Mouse (Mus musculus) granulocyte monocyte progenitor cell, adult 5-6 weeks (primary cell): ENCODE measurements around the gene Spopl. TPM values are rescaled to one million over a fixed set of nuclear protein-coding genes. Genes with fewer than 3 reads are reported as not detected.
"Not testable (repeated sequence)": the region's sequence is repeated elsewhere in the genome, so short reads cannot be mapped to it uniquely, and the experiment has no call there.

Source experiments
- ATAC-seq: replicated peaks from 2 replicates; pipeline ENCODE4 v1.8.0; 2016; ENCODE audit warnings: mild to moderate bottlenecking, moderate TSS enrichment, inconsistent platforms; ENCODE audit not compliant: poor library complexity, severe bottlenecking
- total RNA-seq, 2 experiments: library from RNA; stranded (forward) in 1 of 2; stranded (reverse) in 1 of 2; fragments of 200-712, 200-1000 nt in 1 of 2; fragments of >200 nt in 1 of 2; fragmentation: Nextera tagmentation in 1 of 2; gene quantifications; 2 replicates each; pipeline ENCODE4 v1.2.3; 2014 to 2017

The Spopl gene
- total RNA-seq (2014; fragmentation: Nextera tagmentation) (16.0 and 36.0 TPM in 2 replicates), total RNA-seq (2017) (11.0 and 21.9 TPM in 2 replicates)

DNA sequence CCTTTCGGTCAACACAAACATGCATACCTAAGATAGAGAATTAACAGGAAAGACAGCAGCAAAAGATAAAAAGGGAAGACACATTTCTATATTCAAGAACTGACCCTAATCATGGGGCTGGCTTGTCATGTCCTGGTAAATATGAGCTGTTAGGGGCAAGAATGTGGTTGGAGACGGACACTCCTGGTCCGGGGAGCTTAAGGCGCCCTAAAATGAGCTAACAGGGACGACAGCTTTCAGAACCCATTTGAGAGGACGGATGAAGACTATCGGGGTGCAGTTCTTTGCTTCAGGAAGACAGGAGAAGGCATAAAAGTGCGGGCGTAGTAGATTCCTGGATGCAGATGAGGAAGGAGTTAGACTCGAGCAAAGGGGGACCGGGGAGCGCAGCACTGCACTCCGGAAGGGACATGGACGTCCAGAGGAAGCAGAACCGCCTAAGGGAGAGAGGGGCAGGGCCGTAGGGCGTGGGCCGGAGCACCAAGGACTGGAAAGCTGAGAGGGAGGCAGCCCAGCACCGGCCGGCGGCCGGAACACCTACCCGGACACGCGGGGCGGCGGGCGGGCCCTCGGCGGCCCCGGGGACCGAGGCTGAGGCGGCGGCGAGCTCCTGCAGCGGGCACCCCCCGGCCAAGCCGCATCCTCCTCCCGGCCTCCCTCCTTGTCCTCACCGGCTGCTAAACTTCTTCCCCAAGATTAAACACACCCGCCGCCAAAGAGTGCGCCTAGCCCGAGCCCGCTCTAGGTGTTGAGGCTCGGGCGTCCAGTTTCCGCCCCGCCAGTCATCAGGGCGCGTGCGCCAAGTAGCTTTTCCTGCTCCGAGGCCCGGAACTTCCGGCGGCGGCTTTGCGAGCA lies at the start of gene Spopl:
Gene Spopl (minus strand): TSS at position 805 of the 855 bp plus-strand sequence.
- peak; percentile 94 for ATAC-seq

DNA sequence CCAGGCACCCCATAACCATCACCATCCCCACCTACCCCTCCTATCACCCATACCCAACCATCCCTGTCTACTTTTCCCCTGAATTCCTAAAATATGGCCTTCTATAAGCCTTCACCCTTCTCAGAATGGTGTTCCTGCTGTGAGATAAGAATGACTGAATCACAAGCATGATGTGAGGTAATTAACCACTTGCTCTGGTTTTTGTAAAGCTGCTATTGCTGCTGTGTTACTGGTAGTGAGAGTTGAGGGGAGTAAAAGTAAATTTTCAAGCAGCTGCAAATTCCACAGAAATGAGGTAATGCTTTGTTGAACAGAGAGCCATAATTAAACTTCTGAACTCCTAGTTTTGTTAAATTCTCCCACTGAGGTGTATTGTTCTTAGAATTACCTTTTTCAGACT lies 48.2 kb upstream of the Spopl start:
- no peak for ATAC-seq

DNA sequence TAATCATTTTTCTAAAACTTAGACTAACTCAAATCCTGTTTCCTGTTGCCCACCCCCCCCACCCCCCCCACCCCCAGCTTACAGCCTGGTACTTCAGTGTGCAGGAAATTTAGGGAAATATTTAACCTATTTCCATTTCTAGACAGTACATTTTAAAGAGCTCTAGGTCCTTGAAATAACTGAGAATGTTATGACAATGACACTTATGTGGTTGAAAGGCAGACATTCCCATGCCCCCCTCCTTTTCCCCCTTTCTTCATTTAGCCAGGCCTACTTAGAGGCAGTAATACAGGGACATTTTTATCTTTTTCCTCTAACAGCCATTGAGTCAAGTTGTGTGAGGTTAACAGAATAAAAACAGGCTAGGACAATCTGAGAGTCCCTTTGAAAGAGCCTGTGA lies 46.1 kb upstream of the Spopl start:
- ATAC-seq, result no peak

DNA sequence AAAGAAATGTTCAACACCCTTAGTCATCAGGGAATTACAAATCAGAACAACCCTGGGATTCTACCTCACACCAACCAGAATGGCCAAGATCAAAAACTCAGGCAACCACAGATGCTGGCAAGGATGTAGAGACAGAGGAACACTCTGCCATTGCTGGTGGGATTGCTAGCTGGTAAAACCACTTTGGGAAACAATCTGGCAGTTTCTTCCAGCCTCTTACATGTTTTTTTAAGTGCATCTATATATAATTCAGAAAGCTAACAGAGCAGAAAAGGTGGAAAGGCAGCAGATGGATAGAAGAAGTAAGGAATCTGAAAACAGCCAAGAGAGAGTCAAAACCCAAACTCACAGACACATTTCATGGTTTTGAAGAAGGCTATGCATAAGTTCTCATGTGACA lies 33.5 kb upstream of the Spopl start:
- ATAC-seq, result no peak

DNA sequence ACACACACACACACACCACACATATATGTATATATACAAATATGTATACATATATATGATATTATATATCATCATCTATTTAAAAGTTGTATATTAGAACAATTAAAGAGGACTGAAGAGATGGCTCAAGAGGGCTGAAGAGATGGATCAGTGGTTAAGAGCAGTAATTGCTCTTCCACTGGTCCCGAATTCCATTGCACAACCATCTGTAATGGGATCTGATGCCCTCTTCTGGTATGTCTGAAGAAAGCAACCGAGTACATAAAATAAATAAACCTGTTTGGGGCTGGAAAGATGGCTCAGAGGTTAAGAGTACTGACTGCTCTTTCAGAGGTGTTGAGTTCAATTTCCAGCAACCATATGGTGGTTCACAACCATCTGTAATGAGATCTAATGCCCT lies 16.9 kb upstream of the Spopl start:
- ATAC-seq, result 0 out of 2 replicates have a peak, but pooled peaks have one; percentile 33

DNA sequence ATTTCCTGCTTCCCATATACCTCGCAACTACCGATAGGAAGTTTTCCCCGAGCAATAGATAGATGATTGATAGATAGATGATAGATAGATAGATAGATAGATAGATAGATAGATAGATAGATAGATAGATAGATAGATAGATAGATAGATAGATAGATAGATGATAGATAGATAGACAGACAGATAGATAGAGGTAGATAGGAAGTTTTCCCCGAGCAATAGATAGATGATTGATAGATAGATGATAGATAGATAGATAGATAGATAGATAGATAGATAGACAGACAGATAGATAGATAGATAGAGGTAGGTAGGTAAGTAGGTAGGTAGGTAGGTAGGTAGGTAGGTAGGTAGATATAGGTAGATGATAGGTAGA lies 239 bp upstream of the Spopl start:
- ATAC-seq, result not testable (repeated sequence)

DNA sequence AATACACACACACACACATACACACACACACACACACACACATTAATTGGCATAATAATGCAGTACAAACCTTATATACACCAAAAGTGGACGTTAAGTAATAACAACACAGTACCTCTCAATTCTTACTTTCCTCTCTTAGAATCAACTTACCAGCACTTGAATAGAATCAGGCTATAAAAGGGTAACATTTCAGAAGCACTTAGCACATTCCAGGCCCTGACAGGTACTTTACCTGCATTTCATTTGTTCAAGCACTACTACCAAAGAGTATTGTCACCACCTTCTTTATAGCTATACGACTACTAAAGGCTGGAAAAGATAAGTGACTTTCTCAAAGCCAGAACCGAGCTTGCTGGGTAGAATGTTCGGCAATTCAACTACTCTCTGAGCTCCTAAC lies 1.3 kb downstream of the Spopl start:
- ATAC-seq, result no peak

DNA sequence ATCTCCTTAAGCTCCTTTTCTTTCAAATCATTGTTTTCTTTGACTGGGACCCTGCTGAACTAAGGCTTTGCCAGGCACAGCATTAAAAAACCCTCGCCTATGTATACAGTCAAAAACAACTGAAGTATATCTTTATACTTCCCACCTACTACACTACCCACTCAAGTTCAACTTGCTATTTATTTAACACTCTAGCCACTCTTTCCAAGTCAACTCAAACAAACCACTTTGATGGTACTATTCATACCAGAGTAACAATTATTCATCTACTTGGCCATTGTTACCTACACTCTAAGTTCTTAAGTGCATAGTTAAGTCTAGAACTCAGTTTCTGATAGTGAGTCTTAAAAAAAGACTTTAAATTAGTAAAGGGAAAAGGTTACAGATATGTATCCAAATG lies 3.1 kb downstream of the Spopl start:
- ATAC-seq, result no peak

DNA sequence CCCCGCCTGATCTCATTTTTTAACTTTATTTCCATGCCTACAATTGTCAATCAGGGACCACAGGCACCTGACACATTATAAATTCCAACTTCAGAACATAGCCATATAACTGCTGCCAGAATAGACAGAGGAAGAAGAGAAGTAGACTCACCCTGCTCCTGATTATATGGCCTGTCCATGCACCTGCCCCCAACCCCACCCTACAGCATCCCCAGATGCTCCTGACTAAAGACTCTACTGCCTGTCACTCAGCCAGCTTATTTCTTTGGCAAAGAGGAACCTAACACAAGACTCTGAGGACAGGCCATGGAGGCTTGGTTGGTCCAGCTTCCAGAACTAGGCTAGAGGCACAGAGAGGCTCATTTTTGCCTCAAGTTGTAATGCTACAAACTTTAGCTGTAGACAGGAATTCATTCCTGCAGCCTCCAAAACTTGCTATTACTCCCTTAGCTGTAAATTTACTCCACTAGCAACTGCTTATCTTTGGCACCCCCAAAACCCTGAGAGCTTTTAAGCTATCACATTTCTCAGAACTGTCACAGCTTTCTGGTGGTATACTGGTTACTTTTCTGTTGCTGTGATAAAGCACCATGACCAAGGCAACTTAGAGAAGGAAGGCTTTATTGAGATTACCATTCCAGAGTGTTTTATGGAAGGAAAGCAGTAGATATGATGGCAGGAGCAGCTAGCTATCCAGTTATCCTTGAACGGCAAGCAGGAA lies 6.7 kb downstream of the Spopl start:
- ATAC-seq, result no peak

DNA sequence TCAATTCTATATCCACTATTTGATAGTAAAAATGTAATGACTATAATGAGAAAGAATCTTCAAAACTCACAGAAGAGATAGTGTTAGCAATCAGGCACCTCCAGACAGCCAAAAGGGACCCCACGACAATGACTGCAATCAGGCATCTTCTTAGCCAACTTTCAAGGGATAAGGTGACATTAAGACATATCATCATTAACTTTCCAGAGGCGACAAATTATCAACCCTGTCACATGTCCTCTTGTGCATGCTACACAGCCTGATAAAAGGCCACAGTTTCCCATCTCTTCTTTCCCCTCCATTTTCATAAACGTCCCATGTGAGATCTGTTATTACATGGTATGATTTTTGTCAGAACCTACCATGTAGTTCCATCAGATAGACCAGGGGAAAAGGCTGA lies 9.0 kb downstream of the Spopl start:
- no peak for ATAC-seq

DNA sequence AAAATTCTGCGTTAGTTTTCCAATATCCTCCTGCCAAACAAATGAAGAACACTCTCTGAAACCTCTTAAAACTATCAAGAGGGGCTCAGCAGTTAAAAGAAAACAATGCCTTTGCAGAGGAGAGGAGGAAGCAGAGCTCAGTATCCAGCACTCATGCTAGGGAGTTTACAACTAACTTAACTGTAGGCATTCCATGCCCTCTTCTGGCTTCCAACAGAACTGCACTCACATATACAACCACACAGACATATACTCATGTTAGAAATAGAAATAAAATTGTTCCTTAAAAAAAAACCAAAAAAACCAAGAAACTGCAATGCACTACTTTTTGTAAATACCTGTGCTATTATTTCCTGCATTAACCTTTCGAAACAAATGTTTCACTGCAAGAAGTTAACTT lies 12.7 kb downstream of the Spopl start:
- ATAC-seq, result no peak

DNA sequence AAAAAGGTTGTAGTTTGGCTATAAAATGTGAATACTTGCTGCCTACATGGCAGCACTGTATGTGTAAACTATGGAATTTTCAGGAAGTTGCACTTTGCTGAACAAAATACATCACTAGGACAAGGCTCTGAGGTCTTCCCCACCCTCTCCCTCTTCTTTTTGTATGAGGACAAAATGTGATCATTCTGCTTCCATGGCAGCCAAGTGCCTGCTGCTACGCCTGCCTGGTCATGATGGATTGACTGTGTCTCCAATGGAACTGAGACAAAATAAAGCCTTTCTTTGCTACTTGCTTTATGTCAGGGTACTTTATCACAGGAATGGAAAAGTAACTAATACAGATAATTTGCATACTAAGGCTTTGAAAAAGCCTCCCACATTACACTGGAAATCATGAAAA lies 20.7 kb downstream of the Spopl start:
- no peak for ATAC-seq

DNA sequence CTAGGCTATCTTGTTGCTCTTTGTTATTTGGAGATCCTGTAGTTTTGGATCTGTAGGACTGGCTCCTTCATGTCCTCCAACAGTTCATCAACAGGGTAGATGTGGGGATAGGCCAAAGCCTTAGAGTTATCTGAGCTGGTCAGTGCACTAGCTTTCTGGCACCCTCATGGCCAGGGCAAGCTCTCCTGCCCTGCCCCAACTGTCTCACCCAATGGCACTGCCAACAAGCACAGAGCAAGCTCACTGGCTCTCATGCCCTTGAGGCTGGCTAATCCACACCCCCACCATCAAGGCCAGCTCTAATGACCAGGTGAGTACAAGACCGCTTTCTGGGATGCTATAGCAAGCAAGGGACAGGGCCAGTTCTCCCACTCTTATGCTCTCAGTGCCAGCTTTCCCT lies 24.7 kb downstream of the Spopl start:
- no peak for ATAC-seq

DNA sequence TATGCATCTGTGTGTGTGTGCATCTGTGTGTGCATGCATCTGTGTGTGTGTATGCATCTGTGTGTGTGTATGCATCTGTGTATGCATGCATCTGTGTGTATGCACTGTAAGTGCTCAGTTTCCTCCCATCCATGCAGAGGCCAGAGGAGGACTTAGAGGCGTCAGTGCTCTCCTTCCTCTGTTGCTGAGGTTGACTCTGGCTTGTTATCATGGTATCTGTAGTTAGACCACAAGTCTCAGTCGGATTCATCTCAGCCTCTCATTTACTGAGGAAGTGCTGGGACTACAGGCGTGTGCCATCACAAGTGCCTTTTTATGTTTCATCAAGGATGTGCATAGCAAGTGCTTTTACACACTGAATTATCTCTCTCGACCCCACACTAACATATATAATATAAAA lies 31.9 kb downstream of the Spopl start:
- no peak for ATAC-seq

DNA sequence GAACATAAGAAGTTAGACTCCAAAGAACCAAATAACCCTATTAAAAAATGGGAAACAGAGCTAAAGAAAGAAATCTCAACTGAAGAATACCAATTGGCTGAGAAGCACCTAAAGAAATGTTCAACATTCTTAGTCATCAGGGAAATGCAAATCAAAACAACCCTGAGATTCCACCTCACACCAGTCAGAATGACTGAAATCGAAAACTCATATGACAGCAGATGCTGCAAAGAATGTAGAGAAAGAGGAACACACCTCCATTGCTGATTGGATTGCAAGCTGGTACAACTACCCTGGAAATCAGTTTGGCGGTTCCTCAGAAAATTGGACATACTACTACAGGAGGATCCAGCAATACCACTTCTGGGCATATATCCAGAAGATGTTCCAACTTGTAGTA lies 44.2 kb downstream of the Spopl start:
- ATAC-seq, result not testable (repeated sequence)

DNA sequence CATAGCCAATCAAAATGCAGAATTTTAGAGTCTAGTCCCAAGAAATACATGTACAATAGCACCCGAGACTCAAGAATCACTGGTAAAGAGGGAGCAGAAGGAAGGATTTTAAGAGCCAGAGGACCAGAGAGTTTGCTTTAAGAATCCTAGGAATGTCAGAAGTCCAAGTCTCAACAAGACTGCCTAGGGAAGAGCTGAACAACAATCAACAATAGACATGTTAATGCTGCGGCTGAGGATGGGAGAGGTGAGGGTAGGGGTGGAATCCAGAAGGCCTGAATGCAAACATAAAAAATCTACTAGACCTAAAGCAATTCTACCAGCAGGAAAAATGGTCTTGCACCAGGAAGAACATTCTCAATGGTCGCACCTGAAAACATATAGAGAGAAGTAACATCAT lies 66.8 kb downstream of the Spopl start:
- no peak for ATAC-seq

DNA sequence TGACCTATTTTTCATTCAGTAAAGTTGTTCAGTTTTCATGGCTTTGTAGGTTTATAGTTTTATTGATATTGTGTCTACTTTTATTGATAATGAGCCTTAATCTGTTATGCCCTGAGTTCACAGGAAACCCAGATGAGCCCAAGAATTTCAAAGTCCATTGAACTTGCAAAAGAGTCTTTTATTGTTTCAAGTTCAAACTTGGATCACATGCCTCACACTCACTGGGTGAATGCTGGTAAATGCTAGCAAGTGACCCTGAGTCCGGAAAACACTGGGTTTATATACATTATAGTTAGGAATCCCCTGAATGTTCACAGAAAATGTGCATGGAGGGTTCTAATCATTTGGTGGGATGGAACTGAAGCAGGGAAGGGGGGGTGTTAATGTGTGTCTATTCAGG lies 90.2 kb downstream of the Spopl start:
- ATAC-seq, result no peak

DNA sequence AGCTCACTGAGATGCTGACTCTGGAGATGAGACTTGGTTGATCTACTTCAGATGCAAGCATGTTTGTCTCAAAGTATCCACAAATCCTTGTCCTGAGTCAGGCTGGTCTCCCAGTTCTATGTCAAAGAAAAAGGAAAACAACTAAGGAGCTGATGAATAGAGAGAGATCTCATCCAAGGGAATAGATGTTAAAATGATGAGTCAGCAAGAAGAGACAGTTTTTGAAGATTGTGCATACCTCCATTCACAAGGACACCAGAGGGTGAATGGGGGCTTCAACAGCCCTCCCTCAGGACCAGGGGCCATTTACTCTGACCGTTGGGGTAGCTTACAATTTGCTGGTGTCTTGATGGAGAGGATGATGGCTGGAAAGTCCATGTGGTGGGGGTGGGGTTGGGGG lies 104.4 kb downstream of the Spopl start:
- ATAC-seq, result no peak

DNA sequence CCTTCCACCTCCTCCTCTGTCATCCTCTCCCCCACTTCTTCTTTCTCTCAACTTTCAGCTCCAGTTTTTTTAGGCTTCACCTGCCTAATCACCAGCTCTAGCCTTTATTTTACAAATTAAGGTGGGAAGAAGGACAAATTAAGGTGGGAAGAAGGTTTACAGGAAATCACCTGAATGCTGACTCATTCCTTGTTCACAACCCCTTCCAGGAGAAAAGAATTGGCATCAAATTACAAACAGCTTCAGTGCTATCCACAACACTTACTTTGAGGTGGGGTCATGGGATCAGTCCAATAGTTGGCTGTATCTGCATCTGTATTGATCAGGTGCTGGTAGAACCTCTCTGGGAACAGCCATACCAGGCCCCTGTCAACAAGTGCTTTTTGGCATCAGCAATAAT lies 114.5 kb downstream of the Spopl start:
- ATAC-seq, result no peak
